Mouse (Mus musculus) brain, embryonic 14.5 days (tissue): ENCODE data around the gene Bbof1.

Source experiments
- CTCF ChIP-seq: fragments of 200-500 bp; IDR thresholded peaks from 2 replicates; pipeline ENCODE4 v1.5.1; 2012; ENCODE audit warnings: inconsistent platforms, mild to moderate bottlenecking, moderate library complexity, borderline replicate concordance; ENCODE audit not compliant: insufficient read depth, insufficient read length; ENCODE audit errors: extremely low read depth
- POLR2A ChIP-seq: fragments of 200-500 bp; IDR thresholded peaks from 2 replicates; pipeline ENCODE4 v1.6.1; 2012; ENCODE audit warnings: mild to moderate bottlenecking, inconsistent platforms, borderline replicate concordance; ENCODE audit not compliant: poor library complexity, insufficient read depth, insufficient read length, severe bottlenecking; ENCODE audit errors: extremely low read depth

DNA sequence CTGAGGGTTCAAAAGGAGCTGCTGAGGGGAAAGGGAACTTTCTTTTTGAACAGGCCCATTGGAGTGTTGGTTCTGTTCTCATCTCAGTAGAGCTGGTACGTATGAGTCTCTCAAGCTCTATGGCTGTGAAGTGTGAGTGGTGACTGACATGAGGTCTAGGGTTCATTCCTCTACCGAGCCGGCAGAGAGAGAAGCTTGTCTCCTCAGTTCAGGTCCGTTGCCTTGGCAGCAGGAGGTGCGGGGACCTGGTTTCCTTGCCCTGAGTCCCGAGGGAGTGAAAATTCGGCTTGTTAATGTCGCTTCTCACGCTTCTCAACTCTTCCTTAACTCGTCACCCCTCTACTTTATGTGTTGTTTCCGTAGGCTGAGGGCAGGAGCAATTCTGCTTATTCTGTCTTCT is 42.9 kb downstream of the Bbof1 start:
- TF ChIP-seq CTCF (no peak), POLR2A (no peak)
